Mouse (Mus musculus) left cerebral cortex, adult 8-10 months (tissue): Measurements from ENCODE around the gene Ccl5. TPM values are rescaled to one million over a fixed set of nuclear protein-coding genes. Genes with fewer than 3 reads are reported as not detected.

Source experiments
- DNase-seq, 2 experiments: peaks; one replicate each; pipeline ENCODE4 v3.0.0; 2022; ENCODE audit warnings: low spot score in 2 of 2
- total RNA-seq, 4 experiments: library from RNA; stranded (reverse); gene quantifications; 2 replicates each; pipeline ENCODE4 v1.2.4; 2022

Ccl5 gene
- total RNA-seq, 4 experiments from 2014 or later, result 1.1 TPM; not detected in 3

DNA sequence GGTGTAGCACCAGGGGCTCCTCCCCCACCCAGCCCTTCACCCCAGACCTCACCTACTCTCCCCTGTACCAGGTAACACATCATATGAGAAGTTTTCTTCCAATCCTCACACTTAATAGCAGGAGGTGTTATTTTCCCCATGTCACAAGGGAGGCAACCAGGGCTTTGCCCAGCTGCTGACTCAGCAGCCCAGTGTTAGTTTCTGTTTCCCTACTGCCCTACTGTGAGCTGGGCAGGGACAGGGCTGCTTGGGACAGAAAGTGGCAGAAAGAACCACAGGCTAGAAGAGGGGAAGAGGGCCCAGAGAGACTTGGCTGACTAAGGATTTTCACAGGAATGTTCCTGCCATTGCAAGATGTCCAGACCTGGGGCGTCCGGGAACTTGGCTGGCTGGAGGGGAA is 10.6 kb upstream of the Ccl5 start:
- DNase-seq, result no peak

DNA sequence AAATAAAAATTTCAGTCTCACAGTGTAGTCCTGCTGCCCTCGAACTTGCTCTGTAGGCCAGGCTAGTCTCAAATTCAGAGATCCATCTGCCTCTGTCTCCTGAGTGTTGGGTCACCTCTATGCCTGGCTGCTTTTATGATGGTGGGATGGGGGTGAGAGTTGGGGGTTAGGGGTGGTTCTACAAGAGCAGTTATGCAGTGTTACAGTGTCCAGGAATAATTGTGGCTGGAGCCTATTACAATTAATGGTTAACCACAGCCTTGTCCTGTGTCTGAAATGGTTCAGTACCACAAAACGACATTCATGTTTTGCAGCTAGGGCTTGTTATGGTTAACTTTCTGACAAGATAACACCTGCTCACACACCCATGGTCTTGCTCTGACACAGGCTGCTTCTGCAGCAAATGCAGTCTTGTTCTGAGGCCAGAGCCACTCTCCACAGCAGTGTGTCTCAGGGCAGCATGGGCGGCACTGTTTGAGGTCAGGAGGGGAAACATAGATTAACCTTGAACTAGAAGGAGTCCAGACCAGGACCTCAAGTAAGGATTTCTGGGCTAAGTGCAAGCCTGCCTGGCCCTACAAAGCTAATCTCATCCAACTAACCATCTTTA is 8.5 kb upstream of the Ccl5 start:
- no peak for DNase-seq

GRCm38 (mm10) chr11:83536831-83537230 is 6.5 kb upstream of the Ccl5 start:
- no peak for DNase-seq

- DNase-seq, result peak in 1 of 2 experiments; percentile 18
These were observed 4.5 kb upstream of the Ccl5 start for GRCm38 (mm10) chr11:83534609-83535423.

DNA sequence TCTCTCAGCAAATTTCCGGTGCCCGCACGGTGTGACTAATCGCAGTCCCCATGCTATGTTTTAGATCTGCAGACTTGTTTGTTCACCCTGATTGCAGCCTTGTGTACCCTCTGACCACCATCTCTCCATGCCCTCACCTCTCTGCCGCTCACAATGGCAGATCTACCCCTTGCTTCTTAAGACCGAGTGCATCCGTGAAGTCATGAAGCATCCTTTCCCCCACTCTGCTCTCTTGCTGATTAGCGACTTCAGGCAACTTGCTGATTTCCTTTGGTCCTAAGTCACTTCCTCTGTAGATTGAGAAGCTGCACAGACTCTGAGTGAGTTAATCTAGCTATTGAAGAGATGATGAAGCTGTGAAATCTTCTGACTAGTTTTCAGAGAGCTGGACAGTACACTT is 3.8 kb upstream of the Ccl5 start:
- DNase-seq, result no peak

DNA sequence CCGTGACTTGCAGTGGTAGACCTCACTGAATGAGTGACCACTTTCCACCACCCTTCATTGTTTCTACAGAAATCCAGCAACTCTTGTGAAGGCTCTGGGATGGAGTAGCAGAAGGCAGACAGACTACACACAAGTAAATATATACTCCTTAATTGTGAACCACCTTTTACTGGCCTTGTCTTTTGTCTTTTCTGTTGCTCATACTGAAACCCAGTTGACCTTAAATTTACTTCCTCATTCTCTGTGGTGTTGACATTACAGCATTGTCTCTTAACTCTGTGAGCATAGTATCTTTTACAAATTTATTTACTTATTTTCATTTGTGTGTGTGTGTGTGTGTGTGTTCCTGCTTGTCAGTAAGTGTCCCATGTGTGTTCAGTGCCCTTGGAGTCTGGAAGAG is 2.9 kb upstream of the Ccl5 start:
- no peak for DNase-seq

DNA sequence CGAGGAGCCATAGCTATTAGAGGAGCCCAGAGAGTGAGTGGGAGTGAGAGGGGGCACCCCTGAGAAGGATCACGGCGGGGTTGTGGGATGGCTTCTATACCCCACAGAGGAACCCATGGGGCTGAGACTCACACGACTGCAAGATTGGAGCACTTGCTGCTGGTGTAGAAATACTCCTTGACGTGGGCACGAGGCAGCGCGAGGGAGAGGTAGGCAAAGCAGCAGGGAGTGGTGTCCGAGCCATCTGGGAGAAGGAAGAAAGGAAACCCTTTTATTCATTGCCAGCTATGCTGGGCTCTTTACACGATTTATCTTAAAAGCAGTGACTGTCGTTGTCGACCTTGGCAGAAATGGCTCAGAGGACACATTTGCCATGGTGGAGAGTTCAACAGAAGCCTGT is 1.3 kb downstream of the Ccl5 start:
- DNase-seq, result no peak

- DNase-seq, result no peak
These were observed 8.2 kb downstream of the Ccl5 start, which contains the start of gene Heatr9 for GRCm38 (mm10) chr11:83522075-83522474. Gene Heatr9, minus strand, starts transcription at chr11:83522175.

DNA sequence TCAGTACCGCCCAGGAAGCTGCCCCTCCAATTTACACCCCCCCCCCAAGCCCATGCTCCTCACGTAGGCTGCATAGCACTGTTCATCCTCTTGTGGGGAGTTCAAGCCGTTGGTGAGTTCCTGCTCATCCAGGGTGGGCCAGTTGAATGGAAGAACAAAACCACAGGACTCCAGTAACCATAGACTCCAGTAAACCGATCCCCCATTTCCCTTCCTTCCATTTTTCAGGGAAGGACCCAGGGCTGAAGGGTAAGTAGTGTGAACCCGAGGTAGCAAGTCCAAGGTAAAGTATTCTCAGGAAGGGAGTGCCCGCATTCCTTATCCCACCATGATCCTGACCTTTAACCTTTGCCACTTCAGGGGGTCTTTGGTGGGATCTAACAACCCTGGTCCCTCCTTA is 11.9 kb downstream of the Ccl5 start:
- no peak for DNase-seq

- no peak for DNase-seq
These were observed 13.2 kb downstream of the Ccl5 start for GRCm38 (mm10) chr11:83517153-83517552.

DNA sequence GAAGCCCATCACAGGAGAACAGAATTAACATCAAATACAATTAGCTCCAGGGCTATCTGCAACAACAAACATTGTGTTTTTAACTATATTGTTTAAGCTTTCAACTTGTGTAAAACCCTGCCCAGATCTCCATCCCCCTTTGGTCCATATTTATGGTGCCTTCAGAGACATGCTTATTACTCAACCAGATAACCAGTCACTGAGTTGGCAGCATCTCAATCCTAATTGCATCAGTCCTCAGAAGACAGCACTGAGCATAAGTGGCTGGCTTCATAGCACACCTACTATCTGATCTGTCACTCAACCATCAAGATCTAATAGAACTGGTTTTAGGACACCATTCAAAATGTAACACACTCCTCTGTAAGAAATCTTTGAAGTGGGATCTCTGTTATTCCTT is 20.8 kb downstream of the Ccl5 start:
- no peak for DNase-seq

DNA sequence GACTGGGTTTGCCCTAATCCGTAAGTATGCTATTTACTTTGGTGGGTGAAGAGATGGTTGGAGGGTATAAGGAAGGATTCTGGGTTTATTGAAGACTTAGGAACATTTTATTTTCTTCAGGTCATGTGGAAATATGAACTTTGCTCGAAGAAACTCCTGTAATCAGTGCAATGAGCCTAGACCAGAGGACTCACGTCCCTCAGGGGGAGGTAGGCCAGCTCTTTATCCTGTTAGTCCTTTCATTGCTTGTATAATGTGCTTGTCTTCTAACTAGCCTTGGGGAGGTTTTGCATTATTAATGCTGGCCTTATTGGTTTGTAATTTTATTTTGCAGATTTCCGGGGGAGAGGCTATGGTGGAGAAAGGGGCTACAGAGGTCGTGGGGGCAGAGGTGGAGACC is 26.0 kb downstream of the Ccl5 start:
- DNase-seq, result no peak

DNA sequence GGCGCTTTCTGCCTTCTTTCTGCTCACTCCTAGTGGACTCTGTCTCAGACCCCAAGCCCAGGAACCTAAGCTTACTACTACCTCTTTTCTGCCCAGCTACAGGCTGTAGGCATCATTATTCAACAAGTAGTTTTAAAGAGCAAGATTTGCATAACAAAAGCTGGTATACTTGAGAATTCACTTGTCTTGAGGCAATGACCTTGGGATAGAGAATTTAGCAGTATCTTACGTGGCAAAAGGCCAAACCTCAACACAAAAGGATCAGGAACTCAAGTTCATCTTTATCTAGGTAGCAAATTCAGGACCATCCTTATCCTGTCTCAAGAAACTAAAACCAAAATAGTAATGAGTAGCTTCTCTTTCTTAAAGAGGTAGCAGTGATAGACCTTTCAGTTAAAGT is 34.7 kb downstream of the Ccl5 start:
- no peak for DNase-seq

- DNase-seq, result no peak
These were observed 38.8 kb downstream of the Ccl5 start for GRCm38 (mm10) chr11:83491488-83491887.

Other genes starting within 250 kb of the Ccl5 start
- not detected for gene Slfn14, start 243.8 kb downstream of the Ccl5 start, total RNA-seq
- gene Ap2b1, start 231.5 kb downstream of the Ccl5 start, total RNA-seq, result 100 to 1,000 TPM; 255 to 290 (median 271) TPM
- 10 to 100 TPM; 13.0 to 15.0 (median 13.8) TPM for gene Pex12, start 227.9 kb downstream of the Ccl5 start, total RNA-seq
- 100 to 1,000 TPM; 253 to 298 (median 277) TPM for gene Rasl10b, start 121.4 kb downstream of the Ccl5 start, total RNA-seq
- gene Gas2l2, start 101.1 kb downstream of the Ccl5 start, total RNA-seq, result under 1 TPM in 3 of 4 experiments, not detected in 1; 0.11 to 0.27 (median 0.14) TPM
- gene 1700020L24Rik, start 92.8 kb downstream of the Ccl5 start, total RNA-seq, result 1 to 10 TPM in 1 of 4 experiments, under 1 TPM in 2, not detected in 1; 0.59 to 1.3 (median 0.80) TPM
- 1 to 10 TPM; 3.7 to 5.0 (median 4.2) TPM for gene Mmp28, start 67.4 kb downstream of the Ccl5 start, total RNA-seq
- 10 to 100 TPM; 50.1 to 67.1 (median 54.3) TPM for gene Taf15, start 57.4 kb downstream of the Ccl5 start, total RNA-seq
- gene Heatr9, start 8.3 kb downstream of the Ccl5 start, total RNA-seq, result not detected
- gene Ccl9, start 48.1 kb upstream of the Ccl5 start, total RNA-seq, result 10 to 100 TPM in 1 of 4 experiments, 1 to 10 TPM in 3; 2.9 to 10.8 (median 5.0) TPM
- 10 to 100 TPM in 2 of 4 experiments, 1 to 10 TPM in 1, under 1 TPM in 1; 0.65 to 29.6 (median 13.0) TPM for gene Ccl6, start 62.6 kb upstream of the Ccl5 start, total RNA-seq
- not detected for gene Rpl9-ps1, start 115.1 kb upstream of the Ccl5 start, total RNA-seq
- gene Ccl3, start 118.8 kb upstream of the Ccl5 start, total RNA-seq, result 10 to 100 TPM in 1 of 4 experiments, 1 to 10 TPM in 1, under 1 TPM in 1, not detected in 1; 0.51 to 10.8 (median 8.0) TPM
- 1 to 10 TPM in 2 of 4 experiments, not detected in 2; 2.9 to 5.1 TPM for gene Ccl4, start 132.1 kb upstream of the Ccl5 start, total RNA-seq
- gene Wfdc17, start 173.5 kb upstream of the Ccl5 start, total RNA-seq, result 1 to 10 TPM in 1 of 4 experiments, not detected in 3; 1.6 TPM
- 1 to 10 TPM in 2 of 4 experiments, under 1 TPM in 1, not detected in 1; 0.98 to 1.9 (median 1.9) TPM for gene Wfdc18, start 178.5 kb upstream of the Ccl5 start, total RNA-seq
- not detected for gene Wfdc21, start 216.4 kb upstream of the Ccl5 start, total RNA-seq
- 10 to 100 TPM; 15.9 to 17.7 (median 16.5) TPM for gene Heatr6, start 223.2 kb upstream of the Ccl5 start, total RNA-seq